Mouse (Mus musculus): ENCODE results near the gene Wdr92. TPM values are rescaled to one million over a fixed set of nuclear protein-coding genes. Genes with fewer than 3 reads are reported as not detected.

The Wdr92 gene
- 29.5 and 30.1 TPM in 2 replicates for polyA plus RNA-seq (2016; fragmentation: Nextera tagmentation; extraction: Ambion mirVana)

GRCm38 (mm10) chr11:17181807-17182206 is at the start of gene Wdr92:
Wdr92 (plus strand) TSS chr11:17182107.
- Histone ChIP-seq H3K4me1 (no peaks in the 10 kb centered on the region; the same call in 1 of the 2 replicates), H3K27ac (replicated peaks) (no peak within 1 kb of the TSS), H3K9me3 (no peaks in the 10 kb centered on the region), H3K27me3 (replicated peaks; ENCODE audit: low read depth, poor library complexity, severe bottlenecking) (no peaks in the 10 kb centered on the region), H3K4me3 (no peak within 1 kb of the TSS), H3K36me3 (replicated peaks) (peaks cover 12% of the 10 kb centered on the region)
- 85% methylated on average over 3 of the region's 3 CpGs for WGBS
- no peak for DNase-seq (ENCODE audit: low spot score)

- Histone ChIP-seq H3K36me3 (replicated peaks) (no peaks in the 10 kb centered on the region), H3K9me3 (no peaks in the 10 kb centered on the region), H3K4me1 (no peaks in the 10 kb centered on the region), H3K27me3 (replicated peaks; ENCODE audit: low read depth, poor library complexity, severe bottlenecking) (no peaks in the 10 kb centered on the region), H3K27ac (replicated peaks) (no peak overlapping the region), H3K4me3 (no peak overlapping the region)
- WGBS: 22% methylated on average over 6 of the region's 6 CpGs
- DNase-seq (ENCODE audit: low spot score): no peak
These were observed 46.3 kb upstream of the Wdr92 start for GRCm38 (mm10) chr11:17135638-17136037.

GRCm38 (mm10) chr11:17138306-17139033 is 43.4 kb upstream of the Wdr92 start:
- H3K27ac ChIP-seq (replicated peaks): no peak overlapping the region
- H3K27me3 ChIP-seq (replicated peaks; ENCODE audit: low read depth, poor library complexity, severe bottlenecking): no peaks in the 10 kb centered on the region
- H3K4me3 ChIP-seq: no peak overlapping the region
- WGBS: 72% methylated on average over 6 of the region's 6 CpGs
- H3K9me3 ChIP-seq: no peaks in the 10 kb centered on the region
- no peaks in the 10 kb centered on the region for H3K36me3 ChIP-seq (replicated peaks)
- no peaks in the 10 kb centered on the region for H3K4me1 ChIP-seq
- no peak for DNase-seq (ENCODE audit: low spot score)

GRCm38 (mm10) chr11:17158858-17159737 is 22.8 kb upstream of the Wdr92 start, which contains the start of gene Ppp3r1:
Ppp3r1 (plus strand) TSS chr11:17159263.
- Histone ChIP-seq H3K27me3 (replicated peaks; ENCODE audit: low read depth, poor library complexity, severe bottlenecking) (no peaks in the 10 kb centered on the region), H3K27ac (replicated peaks) (peak within 1 kb of the TSS; percentile 90)
- WGBS: under 1% methylated on average over 89 of the region's 89 CpGs

GRCm38 (mm10) chr11:17159738-17160241 is 22.1 kb upstream of the Wdr92 start:
- no peaks in the 10 kb centered on the region for H3K27me3 ChIP-seq (replicated peaks; ENCODE audit: low read depth, poor library complexity, severe bottlenecking)
- peak overlapping the region; percentile 90 for H3K27ac ChIP-seq (replicated peaks)
- peaks cover 23% of the 10 kb centered on the region for H3K4me1 ChIP-seq
- no peaks in the 10 kb centered on the region for H3K36me3 ChIP-seq (replicated peaks)
- peak overlapping the region; percentile 73 for H3K4me3 ChIP-seq
- WGBS: under 1% methylated on average over 46 of the region's 46 CpGs
- DNase-seq (ENCODE audit: low spot score): peak; percentile 59
- H3K9me3 ChIP-seq: no peaks in the 10 kb centered on the region

More at GRCm38 (mm10) chr11:17158858-17159737, 22.8 kb upstream of the Wdr92 start, which contains the start of gene Ppp3r1:
- H3K36me3 ChIP-seq (replicated peaks): no peaks in the 10 kb centered on the region
- DNase-seq (ENCODE audit: low spot score): peak; percentile 98
- peak within 1 kb of the TSS; percentile 73 for H3K4me3 ChIP-seq
- H3K9me3 ChIP-seq: no peaks in the 10 kb centered on the region
- H3K4me1 ChIP-seq: peaks cover 23% of the 10 kb centered on the region

- no peaks in the 10 kb centered on the region for H3K36me3 ChIP-seq (replicated peaks)
- H3K27ac ChIP-seq (replicated peaks): peak overlapping the region; percentile 90
- H3K9me3 ChIP-seq: no peaks in the 10 kb centered on the region
- H3K4me3 ChIP-seq: peak overlapping the region; percentile 73
- peak; percentile 61 for DNase-seq (ENCODE audit: low spot score)
- peaks cover 23% of the 10 kb centered on the region for H3K4me1 ChIP-seq
- H3K27me3 ChIP-seq (replicated peaks; ENCODE audit: low read depth, poor library complexity, severe bottlenecking): no peaks in the 10 kb centered on the region
- 3% methylated on average over 12 of the region's 12 CpGs for WGBS
These were observed 21.7 kb upstream of the Wdr92 start for GRCm38 (mm10) chr11:17160242-17160641.

GRCm38 (mm10) chr11:17163956-17164355 is 18.0 kb upstream of the Wdr92 start:
- Histone ChIP-seq H3K4me1 (peaks cover 23% of the 10 kb centered on the region), H3K9me3 (no peaks in the 10 kb centered on the region), H3K4me3 (no peak overlapping the region), H3K36me3 (replicated peaks) (peaks cover 4% of the 10 kb centered on the region; the same call in 1 of the 2 replicates), H3K27me3 (replicated peaks; ENCODE audit: low read depth, poor library complexity, severe bottlenecking) (no peaks in the 10 kb centered on the region), H3K27ac (replicated peaks) (no peak overlapping the region)
- 82% methylated on average over 1 of the region's 1 CpGs for WGBS
- no peak for DNase-seq (ENCODE audit: low spot score)

GRCm38 (mm10) chr11:17166627-17167026 is 15.3 kb upstream of the Wdr92 start:
- H3K27ac ChIP-seq (replicated peaks): no peak overlapping the region
- H3K4me1 ChIP-seq: peaks cover 12% of the 10 kb centered on the region; the same call in 1 of the 2 replicates
- no peaks in the 10 kb centered on the region for H3K9me3 ChIP-seq
- H3K36me3 ChIP-seq (replicated peaks): peaks cover 6% of the 10 kb centered on the region
- DNase-seq (ENCODE audit: low spot score): no peak
- 90% methylated on average over 7 of the region's 7 CpGs for WGBS
- no peak overlapping the region for H3K4me3 ChIP-seq
- H3K27me3 ChIP-seq (replicated peaks; ENCODE audit: low read depth, poor library complexity, severe bottlenecking): no peaks in the 10 kb centered on the region

- Histone ChIP-seq H3K27ac (replicated peaks) (no peak overlapping the region), H3K4me3 (no peak overlapping the region), H3K36me3 (replicated peaks) (peaks cover 29% of the 10 kb centered on the region), H3K9me3 (peaks cover 6% of the 10 kb centered on the region; the same call in 1 of the 2 replicates), H3K27me3 (replicated peaks; ENCODE audit: low read depth, poor library complexity, severe bottlenecking) (no peaks in the 10 kb centered on the region), H3K4me1 (peaks cover 2% of the 10 kb centered on the region; the same call in 1 of the 2 replicates)
- 93% methylated on average over 2 of the region's 2 CpGs for WGBS
- no peak for DNase-seq (ENCODE audit: low spot score)
These were observed 12.6 kb upstream of the Wdr92 start for GRCm38 (mm10) chr11:17169262-17169661.

GRCm38 (mm10) chr11:17170938-17171729 is 10.8 kb upstream of the Wdr92 start:
- Histone ChIP-seq H3K9me3 (peaks cover 7% of the 10 kb centered on the region; the same call in 1 of the 2 replicates), H3K27ac (replicated peaks) (no peak overlapping the region), H3K36me3 (replicated peaks) (peaks cover 30% of the 10 kb centered on the region), H3K4me1 (peaks cover 2% of the 10 kb centered on the region; the same call in 1 of the 2 replicates), H3K4me3 (no peak overlapping the region), H3K27me3 (replicated peaks; ENCODE audit: low read depth, poor library complexity, severe bottlenecking) (no peaks in the 10 kb centered on the region)
- no peak for DNase-seq (ENCODE audit: low spot score)
- WGBS: 97% methylated on average over 1 of the region's 1 CpGs

- 95% methylated on average over 4 of the region's 4 CpGs for WGBS
- Histone ChIP-seq H3K4me1 (peaks cover 2% of the 10 kb centered on the region; the same call in 1 of the 2 replicates), H3K27ac (replicated peaks) (no peak overlapping the region), H3K36me3 (replicated peaks) (peaks cover 26% of the 10 kb centered on the region), H3K27me3 (replicated peaks; ENCODE audit: low read depth, poor library complexity, severe bottlenecking) (no peaks in the 10 kb centered on the region), H3K4me3 (no peak overlapping the region), H3K9me3 (peaks cover 9% of the 10 kb centered on the region; the same call in 1 of the 2 replicates)
- no peak for DNase-seq (ENCODE audit: low spot score)
These were observed 9.6 kb upstream of the Wdr92 start for GRCm38 (mm10) chr11:17172300-17172699.

Measured in embryonic facial prominence, embryonic 10.5 days (tissue).